In the genomic region with DNA sequence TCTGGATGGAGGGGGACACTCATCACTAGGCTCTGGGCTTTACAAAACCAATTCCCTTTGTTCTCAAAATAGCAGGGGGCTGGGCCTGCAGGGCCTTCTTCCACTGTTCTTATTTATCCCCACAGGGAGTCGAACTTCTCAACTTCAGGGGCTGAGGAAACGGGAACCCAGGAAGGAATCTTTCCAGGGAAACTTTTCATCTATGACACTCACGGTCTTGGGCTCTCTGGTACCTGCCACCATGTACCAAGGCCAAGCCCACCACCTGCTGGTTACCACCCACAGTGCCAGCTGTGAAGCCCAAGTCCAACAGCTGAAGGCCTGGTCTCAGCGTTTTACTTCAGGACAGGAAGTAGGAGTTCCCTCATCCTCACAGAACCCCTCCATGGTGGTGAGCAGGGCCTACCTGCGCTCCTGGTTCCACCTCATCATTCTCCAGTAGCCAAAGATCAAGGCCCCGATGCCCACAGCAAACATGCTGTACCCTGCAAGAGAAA, we compare ENCODE assay signal across 24 mouse cellular contexts. TPM values are rescaled to one million over a fixed set of nuclear protein-coding genes. Genes with fewer than 3 reads are reported as not detected.
DNase-seq lines count a peak whose midpoint lies in the region; ATAC-seq and TF ChIP-seq lines count a peak whose summit lies in the region.
"Had no signal": no experiment of that assay in that cellular context is flagged by ENCODE, and none has a peak within 500 bp of the region (broad histone marks: within the 10 kb centered on the region; RNA-seq: fewer than 3 reads in every experiment).

No protein-coding gene starts in this region.

- no peak overlapping the region for H3K4me3 ChIP-seq in forebrain, embryonic 12.5 days (replicated peaks)
- no peak overlapping the region for H3K4me3 ChIP-seq in forebrain, embryonic 13.5 days
- no peak overlapping the region for H3K4me3 ChIP-seq in heart, embryonic 13.5 days
- H3K4me3 ChIP-seq in layer of hippocampus, adult 2 months: no peak overlapping the region
- H3K4me3 ChIP-seq: forebrain, embryonic 10.5 days; forebrain, embryonic 15.5 days; hindbrain, embryonic 12.5 days had no signal

- TF ChIP-seq CTCF in layer of hippocampus, adult 2 months (conservative IDR thresholded peaks at IDR 0.05): no peak

- H3K27ac ChIP-seq in forebrain, embryonic 12.5 days: 0 out of 2 replicates have a peak overlapping the region, but pooled peaks have one; percentile 25
- H3K27ac ChIP-seq in forebrain, embryonic 13.5 days: no peak overlapping the region
- H3K27ac ChIP-seq in heart, embryonic 13.5 days (replicated peaks): no peak overlapping the region
- peak overlapping the region; percentile 2; the same call in 1 of the 2 replicates for H3K27ac ChIP-seq in layer of hippocampus, adult 2 months
- H3K27ac ChIP-seq: forebrain, embryonic 15.5 days; hindbrain, embryonic 12.5 days; hindbrain, postnatal 0 days had no signal

- ATAC-seq in forebrain, embryonic 12.5 days (ENCODE audit: low FRiP score): no peak
- ATAC-seq in forebrain, embryonic 13.5 days: no peak
- ATAC-seq in heart, embryonic 13.5 days (ENCODE audit: extremely low read depth, insufficient number of reproducible peaks, low FRiP score, low TSS enrichment): no peak
- ATAC-seq: forebrain, embryonic 15.5 days; hindbrain, postnatal 0 days; inflammation-experienced regulatory T-cells, adult 6 months; intestine, embryonic 16.5 days had no signal

- H3K36me3 ChIP-seq in forebrain, embryonic 12.5 days (replicated peaks): peaks cover 45% of the 10 kb centered on the region
- peaks cover 40% of the 10 kb centered on the region for H3K36me3 ChIP-seq in forebrain, embryonic 13.5 days (ENCODE audit: poor library complexity, severe bottlenecking)
- H3K36me3 ChIP-seq in heart, embryonic 13.5 days: peaks cover 65% of the 10 kb centered on the region
- H3K36me3 ChIP-seq: forebrain, embryonic 15.5 days had no signal

- H3K9me3 ChIP-seq in forebrain, embryonic 12.5 days: no peaks in the 10 kb centered on the region
- no peaks in the 10 kb centered on the region for H3K9me3 ChIP-seq in forebrain, embryonic 13.5 days (replicated peaks)
- no peaks in the 10 kb centered on the region for H3K9me3 ChIP-seq in heart, embryonic 13.5 days
- H3K9me3 ChIP-seq: forebrain, embryonic 10.5 days; forebrain, embryonic 15.5 days; hindbrain, embryonic 12.5 days had no signal

- peaks cover 67% of the 10 kb centered on the region for H3K4me1 ChIP-seq in forebrain, embryonic 12.5 days
- peaks cover 59% of the 10 kb centered on the region for H3K4me1 ChIP-seq in forebrain, embryonic 13.5 days
- peaks cover 62% of the 10 kb centered on the region for H3K4me1 ChIP-seq in heart, embryonic 13.5 days

- peaks cover 18% of the 10 kb centered on the region for H3K27me3 ChIP-seq in forebrain, embryonic 12.5 days
- H3K27me3 ChIP-seq in forebrain, embryonic 13.5 days: peaks cover 11% of the 10 kb centered on the region
- H3K27me3 ChIP-seq in heart, embryonic 13.5 days (replicated peaks): peaks cover 18% of the 10 kb centered on the region

- 57% methylated on average over 6 of the region's 6 CpGs for WGBS in forebrain, embryonic 12.5 days
- 45% methylated on average over 6 of the region's 6 CpGs for WGBS in forebrain, embryonic 13.5 days
- WGBS in heart, embryonic 13.5 days: 62% methylated on average over 6 of the region's 6 CpGs

- H3K9ac ChIP-seq in forebrain, embryonic 12.5 days: no peak overlapping the region
- no peak overlapping the region for H3K9ac ChIP-seq in forebrain, embryonic 13.5 days
- H3K9ac ChIP-seq in heart, embryonic 13.5 days: peak overlapping the region; percentile 28
- H3K9ac ChIP-seq: forebrain, embryonic 15.5 days; hindbrain, embryonic 12.5 days had no signal

- DNase-seq in heart, adult 11 months: no peak
- DNase-seq in layer of hippocampus, adult 2 months (ENCODE audit: low spot score in 2 of 2): no peak
- no peak for DNase-seq in layer of hippocampus, postnatal 25 days (ENCODE audit: extremely low spot score in 1 of 2, low spot score in 1 of 2)
- peak; percentile 52 for DNase-seq in R1 (ENCODE audit: low read depth, low spot score)
- DNase-seq in retina, postnatal 1 day: no peak
- DNase-seq: adrenal gland, postnatal 10 days; adrenal gland, postnatal 36 days; cerebellum, adult 18-20 months; cerebellum, adult 9-10 months; cerebellum, postnatal 14 days; gastrocnemius, postnatal 14 days; heart, adult 18-20 months; heart, postnatal 14 days had no signal

- no peak overlapping the region for H3K4me2 ChIP-seq in forebrain, embryonic 12.5 days
- H3K4me2 ChIP-seq in forebrain, embryonic 13.5 days: no peak overlapping the region
- no peak overlapping the region for H3K4me2 ChIP-seq in heart, embryonic 13.5 days
- H3K4me2 ChIP-seq: forebrain, embryonic 15.5 days; heart, embryonic 11.5 days; hindbrain, embryonic 12.5 days had no signal

RNA-seq across cellular contexts. Expression of gene Tssk6, which starts 7.1 kb away (rescaled TPM):
- 4.2 and 4.3 TPM in 2 replicates for polyA plus RNA-seq in forebrain, embryonic 12.5 days (2016; fragmentation: Nextera tagmentation; extraction: Ambion mirVana)
- polyA plus RNA-seq in forebrain, embryonic 13.5 days (2015; fragmentation: Nextera tagmentation; extraction: Ambion mirVana): 2.5 and 3.4 TPM in 2 replicates
- 1.9 and 2.2 TPM in 2 replicates for polyA plus RNA-seq in heart, embryonic 13.5 days (2015; fragmentation: Nextera tagmentation; extraction: Ambion mirVana)
- under 1 TPM in 1 of 2 experiments, not detected in 1; 0.64 TPM for total RNA-seq in layer of hippocampus, adult 2 months (2021)
- total RNA-seq in layer of hippocampus, postnatal 25 days (2021): under 1 TPM; 0.27 to 0.28 TPM
- total RNA-seq: heart, postnatal 14 days had no signal

RNA-seq across cellular contexts. Expression of gene Cilp2, which starts 7.4 kb away (rescaled TPM):
- 0.77 and 1.1 TPM in 2 replicates for polyA plus RNA-seq in forebrain, embryonic 12.5 days (2016; fragmentation: Nextera tagmentation; extraction: Ambion mirVana)
- polyA plus RNA-seq in forebrain, embryonic 13.5 days (2015; fragmentation: Nextera tagmentation; extraction: Ambion mirVana): 1.1 and 1.3 TPM in 2 replicates
- 0.55 and 0.56 TPM in 2 replicates for polyA plus RNA-seq in heart, embryonic 13.5 days (2015; fragmentation: Nextera tagmentation; extraction: Ambion mirVana)
- under 1 TPM; 0.69 to 0.72 TPM for total RNA-seq in layer of hippocampus, adult 2 months (2021)
- total RNA-seq in layer of hippocampus, postnatal 25 days (2021): 1 to 10 TPM in 1 of 2 experiments, under 1 TPM in 1; 0.89 to 1.3 TPM
- total RNA-seq: hematopoietic stem cell, adult 5-6 weeks had no signal
- polyA plus RNA-seq: inflammation-experienced regulatory T-cells, adult 6 months had no signal

RNA-seq across cellular contexts. Expression of gene Ndufa13, which starts 7.5 kb away (rescaled TPM):
- polyA plus RNA-seq in forebrain, embryonic 12.5 days (2016; fragmentation: Nextera tagmentation; extraction: Ambion mirVana): 165 and 168 TPM in 2 replicates
- 172 and 183 TPM in 2 replicates for polyA plus RNA-seq in forebrain, embryonic 13.5 days (2015; fragmentation: Nextera tagmentation; extraction: Ambion mirVana)
- polyA plus RNA-seq in heart, embryonic 13.5 days (2015; fragmentation: Nextera tagmentation; extraction: Ambion mirVana): 304 and 343 TPM in 2 replicates
- total RNA-seq in layer of hippocampus, adult 2 months (2021): 100 to 1,000 TPM; 154 to 157 TPM
- 100 to 1,000 TPM; 159 to 174 TPM for total RNA-seq in layer of hippocampus, postnatal 25 days (2021)

RNA-seq across cellular contexts. Expression of gene Yjefn3, which starts 7.6 kb away (rescaled TPM):
- 7.0 and 9.8 TPM in 2 replicates for polyA plus RNA-seq in forebrain, embryonic 12.5 days (2016; fragmentation: Nextera tagmentation; extraction: Ambion mirVana)
- 7.2 and 7.9 TPM in 2 replicates for polyA plus RNA-seq in forebrain, embryonic 13.5 days (2015; fragmentation: Nextera tagmentation; extraction: Ambion mirVana)
- 8.1 and 8.2 TPM in 2 replicates for polyA plus RNA-seq in heart, embryonic 13.5 days (2015; fragmentation: Nextera tagmentation; extraction: Ambion mirVana)
- 10 to 100 TPM; 29.3 to 32.5 TPM for total RNA-seq in layer of hippocampus, adult 2 months (2021)
- 10 to 100 TPM; 29.0 to 37.5 TPM for total RNA-seq in layer of hippocampus, postnatal 25 days (2021)
- total RNA-seq: hematopoietic stem cell, adult 5-6 weeks had no signal

Comparison
In these comparisons a context has a peak if more than half of its experiments do, and no peak if none do; other contexts are left out.
1. H3K27ac ChIP-seq: peak in forebrain, embryonic 12.5 days (single experiment) and layer of hippocampus, adult 2 months (single experiment); none in forebrain, embryonic 13.5 days (single experiment) and heart, embryonic 13.5 days (single experiment).